Mouse (Mus musculus) midbrain, postnatal 0 days (tissue): ENCODE data around the gene Usp13. TPM values are rescaled to one million over a fixed set of nuclear protein-coding genes. Genes with fewer than 3 reads are reported as not detected.

Source experiments
- ATAC-seq: fragments of 200-750 bp; cut with Nextera tagmentation; 2 replicates; pipeline ENCODE4 v1.8.0; 2017; ENCODE audit warnings: moderate number of reproducible peaks, mild to moderate bottlenecking, moderate TSS enrichment, moderate library complexity; ENCODE audit not compliant: low FRiP score
- DNase-seq: peaks from one replicate; pipeline ENCODE4 v3.0.0-alpha.2; 2015; ENCODE audit warnings: low spot score
- H3K27ac ChIP-seq: fragments of 300-500 bp; sonication (generic); 2 replicates; pipeline ENCODE4 v1.5.1; 2014; ENCODE audit warnings: low read depth, mild to moderate bottlenecking, low read length, mixed read lengths
- H3K27me3 ChIP-seq: fragments of 300-500 bp; sonication (generic); 2 replicates; pipeline ENCODE4 v1.6.1; 2014; ENCODE audit warnings: low read length, control low read depth, mixed read lengths; ENCODE audit not compliant: insufficient read depth
- H3K36me3 ChIP-seq: fragments of 300-500 bp; sonication (generic); 2 replicates; pipeline ENCODE4 v1.6.1; 2014; ENCODE audit warnings: low read length, control low read depth, mixed read lengths; ENCODE audit not compliant: insufficient read depth
- H3K4me1 ChIP-seq: fragments of 300-500 bp; sonication (generic); 2 replicates; pipeline ENCODE4 v1.6.1; 2014; ENCODE audit warnings: mild to moderate bottlenecking, control low read depth, antibody characterized with exemption, low read length, mixed read lengths; ENCODE audit not compliant: insufficient read depth
- H3K4me2 ChIP-seq: fragments of 300-500 bp; sonication (generic); 2 replicates; pipeline ENCODE4 v1.6.1; 2014; ENCODE audit warnings: low read depth, mild to moderate bottlenecking, low read length, mixed read lengths; ENCODE audit not compliant: poor library complexity, severe bottlenecking
- H3K4me3 ChIP-seq: fragments of 300-500 bp; sonication (generic); 2 replicates; pipeline ENCODE4 v1.5.1; 2014; ENCODE audit warnings: low read depth, mild to moderate bottlenecking, low read length, moderate library complexity
- H3K9ac ChIP-seq: fragments of 300-500 bp; sonication (generic); replicated peaks from 2 replicates; pipeline ENCODE4 v1.6.1; 2014; ENCODE audit warnings: mild to moderate bottlenecking, low read length, moderate library complexity, mixed read lengths; ENCODE audit not compliant: poor library complexity, severe bottlenecking
- H3K9me3 ChIP-seq: fragments of 300-500 bp; sonication (generic); 2 replicates; pipeline ENCODE4 v1.6.1; 2016; ENCODE audit warnings: low read length, control low read depth
- CTCF ChIP-seq: IDR thresholded peaks from 2 replicates; pipeline ENCODE4 v1.5.1; 2016; ENCODE audit warnings: antibody characterized with exemption, mild to moderate bottlenecking
- WGBS: fragments of 180-500 bp; shearing (Covaris S2); extraction: QIAGEN DNeasy Blood & Tissue Kit; methylation state at CpG from one replicate; pipeline ENCODE4 v1.1.7; 2014; 5-methylcytosine and 5-hydroxymethylcytosine counted together
- polyA plus RNA-seq: library from polyadenylated mRNA; unstranded; fragments of >200 nt; fragmentation: Nextera tagmentation; extraction: Ambion mirVana; gene quantifications from 2 replicates; pipeline ENCODE4 v1.2.1, GENCODE M21; 2015
- total RNA-seq: library from RNA; depleted of rRNA; stranded (reverse); fragments of >200 nt; gene quantifications from 2 replicates; pipeline ENCODE4 v1.2.3, GENCODE M21; 2014; rRNA removed

The Usp13 gene
- total and polyA plus RNA-seq, 2 experiments from 2014 or later = 14.6 TPM

- H3K9me3 ChIP-seq = no peaks in the 10 kb centered on the region
- no peaks in the 10 kb centered on the region for H3K27me3 ChIP-seq
- H3K36me3 ChIP-seq = no peaks in the 10 kb centered on the region
- no peak overlapping the region for H3K4me2 ChIP-seq
- no peak for TF ChIP-seq CTCF
- no peak overlapping the region for H3K4me3 ChIP-seq
- no peaks in the 10 kb centered on the region for H3K4me1 ChIP-seq
- no peak overlapping the region for H3K9ac ChIP-seq
- ATAC-seq = peak; percentile 31; the same call in 1 of the 2 replicates
- WGBS = 48% methylated on average over 3 of the region's 3 CpGs
- no peak for DNase-seq
- no peak overlapping the region for H3K27ac ChIP-seq
Measured at GRCm38 (mm10) chr3:32985141-32985540, 167.8 kb downstream of the Usp13 start.

Other genes starting within 250 kb of the Usp13 start
- 118 and 150 TPM in 2 replicates for gene Gnb4, start 201.0 kb upstream of the Usp13 start, total RNA-seq
- 121 and 127 TPM in 2 replicates for gene Gnb4, start 201.0 kb upstream of the Usp13 start, polyA plus RNA-seq
- 17.5 and 39.0 TPM in 2 replicates for gene Actl6a, start 111.2 kb upstream of the Usp13 start, total RNA-seq
- gene Actl6a, start 111.2 kb upstream of the Usp13 start, polyA plus RNA-seq = 38.0 and 39.3 TPM in 2 replicates
- 442 and 559 TPM in 2 replicates for gene Ndufb5, start 80.6 kb upstream of the Usp13 start, total RNA-seq
- 354 and 359 TPM in 2 replicates for gene Ndufb5, start 80.6 kb upstream of the Usp13 start, polyA plus RNA-seq
- gene Mrpl47, start 79.9 kb upstream of the Usp13 start, total RNA-seq = 10.4 and 20.4 TPM in 2 replicates
- 25.4 and 30.7 TPM in 2 replicates for gene Mrpl47, start 79.9 kb upstream of the Usp13 start, polyA plus RNA-seq